Mouse (Mus musculus): Measurements from ENCODE around the gene Eprs. TPM values are rescaled to one million over a fixed set of nuclear protein-coding genes. Genes with fewer than 3 reads are reported as not detected.

Gene Eprs
- total and polyA plus RNA-seq, 3 experiments = 208 to 234 (median 223) TPM

DNA sequence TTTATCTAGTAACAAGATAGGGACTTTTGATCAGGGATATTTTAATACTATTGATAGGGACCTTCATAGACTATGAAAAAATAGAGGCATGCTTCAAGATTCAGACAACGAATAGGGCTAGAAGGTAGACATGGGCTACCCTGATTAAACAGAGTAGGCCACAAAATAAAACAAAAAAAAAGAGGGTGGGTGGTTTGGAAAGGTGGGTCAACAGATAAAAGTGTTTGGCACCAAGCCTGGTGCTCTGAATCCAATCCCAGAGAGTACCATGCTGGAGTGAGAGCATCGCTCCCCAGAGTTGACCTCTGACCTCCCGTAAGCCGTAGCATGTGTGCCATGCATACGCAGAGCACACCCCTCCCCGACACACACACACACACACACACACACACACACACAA, 89.6 kb downstream of the Eprs start:
- in situ Hi-C loops (cut with MboI; ENCODE audit: low pct_ligation_motif_present, low pct_unique_long_range_greater_than_20kb, low sequenced_read_pairs) = no loop called here
- H3K9ac ChIP-seq (ENCODE audit: insufficient read depth, low read depth) = no peak overlapping the region

GRCm38 (mm10) chr1:185454144-185454543, 91.3 kb downstream of the Eprs start:
- TF ChIP-seq MEF2A (IDR thresholded peaks at IDR 0.05; ENCODE audit: borderline replicate concordance, low read depth, low read length) = no peak
- no peak for TF ChIP-seq EP300 (IDR thresholded peaks at IDR 0.05; ENCODE audit: low read length)
- no peak for TF ChIP-seq KAT2A (IDR thresholded peaks at IDR 0.05; ENCODE audit: insufficient replicate concordance, low read length)
- TF ChIP-seq HCFC1 (IDR thresholded peaks at IDR 0.05; ENCODE audit: low read depth, low read length) = no peak
- no peak for TF ChIP-seq ETS1 (conservative IDR thresholded peaks at IDR 0.05; ENCODE audit: low read depth, low read length)
- TF ChIP-seq MAZ (IDR thresholded peaks at IDR 0.05; ENCODE audit: low read depth, low read length) = no peak
- TF ChIP-seq ELF1 (IDR thresholded peaks at IDR 0.05; ENCODE audit: low read depth, low read length) = no peak
- TF ChIP-seq POLR2AphosphoS2 (IDR thresholded peaks at IDR 0.05; ENCODE audit: low read depth, low read length) = no peak
- no peaks in the 10 kb centered on the region for H3K9me3 ChIP-seq (replicated peaks; ENCODE audit: low read length)
- H3K27ac ChIP-seq (ENCODE audit: insufficient read depth, low read depth) = no peak overlapping the region
- H3K79me2 ChIP-seq (replicated peaks; ENCODE audit: control insufficient read depth, extremely low read depth, insufficient read depth, poor library complexity, severe bottlenecking) = no peaks in the 10 kb centered on the region
- no peak for DNase-seq (ENCODE audit: extremely low read depth)
- dilution Hi-C loops (cut with MboI; ENCODE audit: extremely low pct_ligation_motif_present, extremely low pct_unique_long_range_greater_than_20kb, low sequenced_read_pairs) (no loop called here), in situ Hi-C loops (cut with MboI; ENCODE audit: low pct_ligation_motif_present, low pct_unique_long_range_greater_than_20kb, low sequenced_read_pairs) (no loop called here)
- H3K36me3 ChIP-seq (replicated peaks in 1 of 2; ENCODE audit: control insufficient read depth in 1 of 2, insufficient read depth in 1 of 2, low read length in 1 of 2) = no peaks in the 10 kb centered on the region
- no peak overlapping the region for H3K4me3 ChIP-seq (replicated peaks in 1 of 3; ENCODE audit: low read depth in 2 of 3, low read length in 2 of 3, poor library complexity in 1 of 3)
- H3K27me3 ChIP-seq (replicated peaks) = no peaks in the 10 kb centered on the region
- H3K4me1 ChIP-seq (ENCODE audit: control insufficient read depth in 1 of 2, insufficient read depth in 2 of 2) = peaks cover 0 to 6% of the 10 kb centered on the region in 2 experiments; a peak in 1 of 4 replicates
- H3K4me2 ChIP-seq (ENCODE audit: insufficient read depth, low read depth, poor library complexity, severe bottlenecking) = no peak overlapping the region
- no peak overlapping the region for H3K9ac ChIP-seq (ENCODE audit: insufficient read depth, low read depth)

More for the DNA sequence above, 89.6 kb downstream of the Eprs start:
- H3K4me1 ChIP-seq (ENCODE audit: control insufficient read depth in 1 of 2, insufficient read depth in 2 of 2) = 0 out of 4 replicates have a peak, but pooled peaks cover 0 to 2% of the 10 kb centered on the region in 2 experiments
- H3K27me3 ChIP-seq (replicated peaks) = no peaks in the 10 kb centered on the region
- no peaks in the 10 kb centered on the region for H3K79me2 ChIP-seq (replicated peaks; ENCODE audit: control insufficient read depth, extremely low read depth, insufficient read depth, poor library complexity, severe bottlenecking)
- H3K4me2 ChIP-seq (ENCODE audit: insufficient read depth, low read depth, poor library complexity, severe bottlenecking) = no peak overlapping the region
- no peak overlapping the region for H3K27ac ChIP-seq (ENCODE audit: insufficient read depth, low read depth)
- H3K4me3 ChIP-seq (replicated peaks in 1 of 3; ENCODE audit: low read depth in 2 of 3, low read length in 2 of 3, poor library complexity in 1 of 3) = no peak overlapping the region
- H3K9me3 ChIP-seq (replicated peaks; ENCODE audit: low read length) = no peaks in the 10 kb centered on the region
- no peak for TF ChIP-seq USF1 (IDR thresholded peaks at IDR 0.05; ENCODE audit: low read depth, low read length)
- TF ChIP-seq MAFK (IDR thresholded peaks at IDR 0.05; ENCODE audit: insufficient replicate concordance, low read length) = no peak
- TF ChIP-seq MEF2A (IDR thresholded peaks at IDR 0.05; ENCODE audit: borderline replicate concordance, low read depth, low read length) = no peak
- TF ChIP-seq ZC3H11A (IDR thresholded peaks at IDR 0.05; ENCODE audit: low read depth, low read length) = no peak
- no peak for TF ChIP-seq MYC (IDR thresholded peaks at IDR 0.05; ENCODE audit: low read depth, low read length)
- no peak for TF ChIP-seq ELF1 (IDR thresholded peaks at IDR 0.05; ENCODE audit: low read depth, low read length)
- TF ChIP-seq EP300 (IDR thresholded peaks at IDR 0.05; ENCODE audit: low read length) = no peak
- TF ChIP-seq CHD1 (IDR thresholded peaks at IDR 0.05; ENCODE audit: low read depth, low read length) = no peak
- DNase-seq (ENCODE audit: extremely low read depth) = no peak
- no peaks in the 10 kb centered on the region for H3K36me3 ChIP-seq (replicated peaks in 1 of 2; ENCODE audit: control insufficient read depth in 1 of 2, insufficient read depth in 1 of 2, low read length in 1 of 2)
- dilution Hi-C loops (cut with MboI; ENCODE audit: extremely low pct_ligation_motif_present, extremely low pct_unique_long_range_greater_than_20kb, low sequenced_read_pairs) = no loop called here

GRCm38 (mm10) chr1:185454575-185454954, 91.7 kb downstream of the Eprs start, which contains the start of gene Slc30a10:
Slc30a10 (plus strand) TSS chr1:185454848.
- H3K4me3 ChIP-seq (replicated peaks in 1 of 3; ENCODE audit: low read depth in 2 of 3, low read length in 2 of 3, poor library complexity in 1 of 3) = no peak within 1 kb of the TSS

More at GRCm38 (mm10) chr1:185454575-185454954, 91.7 kb downstream of the Eprs start, which contains the start of gene Slc30a10:
- Histone ChIP-seq H3K4me2 (ENCODE audit: insufficient read depth, low read depth, poor library complexity, severe bottlenecking) (no peak within 1 kb of the TSS), H3K4me1 (ENCODE audit: control insufficient read depth in 1 of 2, insufficient read depth in 2 of 2) (peaks cover 0 to 6% of the 10 kb centered on the region in 2 experiments; a peak in 1 of 4 replicates), H3K79me2 (replicated peaks; ENCODE audit: control insufficient read depth, extremely low read depth, insufficient read depth, poor library complexity, severe bottlenecking) (no peaks in the 10 kb centered on the region), H3K27ac (ENCODE audit: insufficient read depth, low read depth) (no peak within 1 kb of the TSS), H3K9me3 (replicated peaks; ENCODE audit: low read length) (no peaks in the 10 kb centered on the region), H3K27me3 (replicated peaks) (no peaks in the 10 kb centered on the region), H3K36me3 (replicated peaks in 1 of 2; ENCODE audit: control insufficient read depth in 1 of 2, insufficient read depth in 1 of 2, low read length in 1 of 2) (no peaks in the 10 kb centered on the region), H3K9ac (ENCODE audit: insufficient read depth, low read depth) (no peak within 1 kb of the TSS)
- no peak for DNase-seq (ENCODE audit: extremely low read depth)
- dilution Hi-C loops (cut with MboI; ENCODE audit: extremely low pct_ligation_motif_present, extremely low pct_unique_long_range_greater_than_20kb, low sequenced_read_pairs) = no loop called here
- no peak for TF ChIP-seq ZC3H11A (IDR thresholded peaks at IDR 0.05; ENCODE audit: low read depth, low read length)
- no peak for TF ChIP-seq RCOR1 (conservative IDR thresholded peaks at IDR 0.05; ENCODE audit: low read depth, low read length)
- no peak for TF ChIP-seq E2F4 (IDR thresholded peaks at IDR 0.05; ENCODE audit: insufficient replicate concordance, low read depth, low read length)
- no peak for TF ChIP-seq SMC3 (IDR thresholded peaks at IDR 0.05; ENCODE audit: low read depth, low read length)
- no peak for TF ChIP-seq BHLHE40 (IDR thresholded peaks at IDR 0.05; ENCODE audit: low read depth, low read length)
- no peak for TF ChIP-seq USF2 (conservative IDR thresholded peaks at IDR 0.05; ENCODE audit: low read depth, low read length)
- no peak for TF ChIP-seq IRF4 (IDR thresholded peaks at IDR 0.05; ENCODE audit: low read depth, low read length)
- TF ChIP-seq CTCF (conservative IDR thresholded peaks at IDR 0.05 in 1 of 2, IDR thresholded peaks at IDR 0.05 in 1 of 2; ENCODE audit: low read depth in 2 of 2, low read length in 2 of 2) = no peak
- no peak for TF ChIP-seq ZKSCAN1 (IDR thresholded peaks at IDR 0.05; ENCODE audit: borderline replicate concordance, low read depth, low read length)
- no peak for TF ChIP-seq MEF2A (IDR thresholded peaks at IDR 0.05; ENCODE audit: borderline replicate concordance, low read depth, low read length)
- TF ChIP-seq UBTF (IDR thresholded peaks at IDR 0.05; ENCODE audit: low read depth, low read length) = no peak
- no peak for TF ChIP-seq ELF1 (IDR thresholded peaks at IDR 0.05; ENCODE audit: low read depth, low read length)
- no peak for TF ChIP-seq SIN3A (IDR thresholded peaks at IDR 0.05; ENCODE audit: low read length)
- no peak for TF ChIP-seq JUN (IDR thresholded peaks at IDR 0.05; ENCODE audit: insufficient read depth, low read depth, low read length)
- in situ Hi-C loops (cut with MboI; ENCODE audit: low pct_ligation_motif_present, low pct_unique_long_range_greater_than_20kb, low sequenced_read_pairs) = no loop called here
